In genomic region chr2:139849621-139850020, GRCm38 (mm10) we compare ENCODE assay signal across 19 mouse cellular contexts.
"Had no signal": no experiment of that assay in that cellular context is flagged by ENCODE, and none has a peak within 500 bp of the region (broad histone marks: within the 10 kb centered on the region; RNA-seq: fewer than 3 reads in every experiment).

No protein-coding gene starts in this region.

- H3K4me2 ChIP-seq: limb, embryonic 13.5 days; liver, embryonic 12.5 days; liver, embryonic 15.5 days; lung, embryonic 15.5 days; midbrain, embryonic 11.5 days; neural tube, embryonic 12.5 days; neural tube, embryonic 15.5 days; stomach, embryonic 15.5 days had no signal

- DNase-seq: kidney, adult 9 months; kidney, postnatal 14 days; kidney, postnatal 4 days; liver; lung, adult 18-20 months; lung, postnatal 10 days; lung, postnatal 4 days; midbrain, embryonic 14.5 days; right cerebral cortex, postnatal 25 days; spleen, adult 18-20 months; thymus, postnatal 25 days had no signal

- H3K4me3 ChIP-seq: limb, embryonic 13.5 days; liver, embryonic 12.5 days; liver, embryonic 15.5 days; lung, embryonic 15.5 days; neural tube, embryonic 12.5 days; neural tube, embryonic 15.5 days; stomach, embryonic 15.5 days had no signal

- ATAC-seq: liver, embryonic 12.5 days had no signal

- H3K27me3 ChIP-seq: limb, embryonic 13.5 days; liver, embryonic 12.5 days; liver, embryonic 15.5 days; lung, embryonic 15.5 days; neural tube, embryonic 12.5 days; neural tube, embryonic 15.5 days; stomach, embryonic 15.5 days had no signal

- H3K36me3 ChIP-seq: limb, embryonic 13.5 days; liver, embryonic 12.5 days; liver, embryonic 15.5 days; lung, embryonic 15.5 days; neural tube, embryonic 12.5 days; neural tube, embryonic 15.5 days; stomach, embryonic 15.5 days had no signal

- H3K4me1 ChIP-seq: liver, embryonic 12.5 days; liver, embryonic 15.5 days; lung, embryonic 15.5 days; neural tube, embryonic 12.5 days; neural tube, embryonic 15.5 days; stomach, embryonic 15.5 days had no signal

- H3K9me3 ChIP-seq: limb, embryonic 13.5 days; liver, embryonic 12.5 days; liver, embryonic 15.5 days; lung, embryonic 15.5 days; neural tube, embryonic 12.5 days; neural tube, embryonic 15.5 days; stomach, embryonic 15.5 days had no signal

- H3K9ac ChIP-seq: limb, embryonic 13.5 days; liver, embryonic 12.5 days; liver, embryonic 15.5 days; lung, embryonic 15.5 days; neural tube, embryonic 12.5 days; neural tube, embryonic 15.5 days; stomach, embryonic 15.5 days had no signal

- H3K27ac ChIP-seq: limb, embryonic 13.5 days; liver, embryonic 12.5 days; liver, embryonic 15.5 days; lung, embryonic 15.5 days; neural tube, embryonic 12.5 days; neural tube, embryonic 15.5 days; stomach, embryonic 15.5 days had no signal
